Mouse (Mus musculus) skeletal muscle tissue, adult 2 months (tissue): ENCODE data around the gene Acod1.

Experiments used
- DNase-seq: peaks from one replicate; pipeline ENCODE4 v3.0.0-alpha.2; 2012; ENCODE audit warnings: low read depth, low spot score

Acod1 gene

GRCm38 (mm10) chr14:103102246-103102645 lies 55.5 kb downstream of the Acod1 start:
- no peak for DNase-seq

- DNase-seq, result no peak
Measured at GRCm38 (mm10) chr14:103102731-103103335, 56.1 kb downstream of the Acod1 start.
